Mouse (Mus musculus): ENCODE measurements around the gene Mcu.

Gene Mcu

GRCm38 (mm10) chr10:59532256-59532655, 84.2 kb downstream of the Mcu start:
- no peak for DNase-seq (ENCODE audit: low spot score)

- DNase-seq (ENCODE audit: low spot score) = no peak
Observed at GRCm38 (mm10) chr10:59527819-59528218, 88.7 kb downstream of the Mcu start.

DNA sequence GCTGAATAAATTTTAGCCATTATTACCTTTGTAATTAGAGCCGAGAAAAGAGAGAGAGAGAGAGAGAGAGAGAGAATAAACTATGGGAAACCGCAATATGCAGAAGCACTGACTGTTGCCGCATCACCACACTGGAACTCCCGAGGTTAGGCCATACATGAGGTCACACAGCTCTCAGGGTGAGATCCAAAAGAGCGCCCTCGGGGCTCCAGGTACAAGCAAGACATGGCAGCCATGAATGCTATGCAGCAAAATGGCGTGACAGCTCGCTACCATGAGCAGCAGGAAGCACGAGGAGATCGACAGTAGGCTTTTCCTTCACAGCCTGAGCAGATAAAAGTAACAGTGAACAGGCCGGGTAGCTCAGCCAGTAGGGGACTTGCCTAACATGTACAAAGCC, 89.2 kb downstream of the Mcu start:
- no peak for DNase-seq (ENCODE audit: low spot score)

DNA sequence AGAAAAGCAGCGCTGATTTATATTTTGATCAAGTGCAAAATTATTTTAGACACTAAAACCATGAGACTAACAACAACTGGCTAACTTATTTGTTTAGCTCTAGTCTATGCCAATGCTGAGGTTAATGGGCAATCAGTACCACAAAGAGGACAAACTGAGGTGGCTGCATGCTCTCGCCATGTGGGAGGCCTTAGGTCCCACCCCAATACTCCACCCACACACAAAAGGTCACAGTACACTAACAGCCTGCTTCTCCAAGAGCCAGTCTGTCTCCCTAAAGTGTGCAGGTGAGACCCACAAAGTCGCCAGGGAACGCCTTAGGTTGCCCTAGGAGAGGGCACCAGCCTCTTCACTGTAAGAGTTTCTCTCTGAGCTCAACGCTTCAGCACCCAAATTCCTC, 91.8 kb downstream of the Mcu start:
- DNase-seq (ENCODE audit: low spot score) = no peak

DNA sequence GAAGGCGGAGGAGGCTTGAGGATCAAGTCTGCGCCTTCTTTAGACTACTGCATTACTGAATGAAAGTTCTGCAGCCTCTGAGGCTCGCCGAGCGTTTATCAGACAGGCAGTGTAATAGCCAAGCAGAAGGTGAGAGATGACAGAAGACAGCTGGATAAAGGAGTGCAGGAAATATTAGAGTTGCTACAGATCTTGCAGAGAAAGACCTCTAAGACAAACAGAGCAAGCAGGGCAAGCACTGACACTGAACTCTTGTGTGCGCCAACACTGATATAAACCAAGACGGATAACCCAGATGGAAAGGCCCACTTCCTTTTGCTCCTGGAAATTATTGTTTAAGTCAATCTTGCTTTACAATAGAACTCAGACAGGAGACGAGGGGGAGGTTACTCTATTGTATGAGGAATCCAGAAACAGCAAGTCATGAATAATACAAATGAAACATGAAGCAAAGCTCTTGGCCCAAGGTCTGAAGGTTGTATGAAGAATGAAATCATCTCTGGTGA, 92.6 kb downstream of the Mcu start:
- no peak for DNase-seq (ENCODE audit: low spot score)

DNA sequence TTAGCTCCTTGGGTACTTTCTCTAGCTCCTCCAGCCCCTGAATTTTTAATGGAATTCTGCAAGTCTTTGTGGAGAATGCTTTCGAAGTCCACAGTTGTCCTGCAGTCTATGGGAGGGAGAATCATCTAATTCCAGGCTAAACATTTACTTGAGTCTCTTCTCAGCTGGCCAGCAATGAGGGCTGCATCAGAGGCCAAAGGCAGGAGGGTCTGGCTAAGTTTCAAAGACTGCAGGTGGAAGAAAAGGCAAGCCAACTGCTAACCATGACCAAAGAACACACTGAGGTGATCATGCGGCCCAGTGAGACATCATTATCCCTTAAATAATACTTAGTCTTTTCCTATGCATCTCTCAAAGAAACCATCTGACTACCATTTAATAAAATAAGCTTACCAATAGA, 95.8 kb downstream of the Mcu start:
- DNase-seq (ENCODE audit: low spot score) = no peak

DNA sequence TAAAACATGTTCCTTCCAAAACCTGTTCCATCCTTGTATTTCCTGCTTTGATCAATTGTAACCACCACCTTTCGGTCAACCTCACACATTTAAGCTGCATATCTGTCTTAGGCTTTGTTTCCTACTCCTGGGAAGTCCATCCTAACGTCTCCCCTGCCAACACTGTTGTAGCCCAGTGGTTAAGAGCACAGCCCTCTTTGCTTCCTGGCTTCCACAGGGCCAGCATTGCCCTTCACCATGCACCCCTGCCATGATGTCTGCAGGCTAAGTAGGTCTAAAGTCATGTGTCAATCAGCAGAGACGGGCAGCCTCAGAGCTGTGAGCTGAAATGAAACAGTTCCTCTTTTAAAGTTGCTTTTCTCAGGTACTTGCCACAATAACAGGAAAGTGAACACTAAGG, 97.1 kb downstream of the Mcu start:
- DNase-seq (ENCODE audit: low spot score) = no peak

DNA sequence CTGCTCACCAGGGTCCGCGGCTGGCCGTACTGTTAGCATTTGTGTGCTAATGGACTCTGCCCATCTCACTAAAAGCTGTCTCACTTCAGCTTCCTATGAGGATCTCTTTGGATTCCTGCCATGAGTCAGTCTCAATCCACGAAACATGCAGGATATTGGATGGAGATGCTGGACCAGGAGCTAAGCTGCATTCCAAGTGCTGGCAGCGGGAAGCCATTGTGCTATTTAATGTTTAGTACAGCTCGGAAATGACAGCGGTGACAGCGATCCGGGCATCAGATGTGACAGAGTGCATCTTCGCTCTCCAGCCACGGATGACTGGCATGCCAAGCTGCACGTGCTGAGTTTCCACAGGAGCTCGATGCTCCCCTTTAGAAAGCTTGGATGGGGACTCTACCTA, 99.3 kb downstream of the Mcu start:
- no peak for DNase-seq (ENCODE audit: low spot score)

DNA sequence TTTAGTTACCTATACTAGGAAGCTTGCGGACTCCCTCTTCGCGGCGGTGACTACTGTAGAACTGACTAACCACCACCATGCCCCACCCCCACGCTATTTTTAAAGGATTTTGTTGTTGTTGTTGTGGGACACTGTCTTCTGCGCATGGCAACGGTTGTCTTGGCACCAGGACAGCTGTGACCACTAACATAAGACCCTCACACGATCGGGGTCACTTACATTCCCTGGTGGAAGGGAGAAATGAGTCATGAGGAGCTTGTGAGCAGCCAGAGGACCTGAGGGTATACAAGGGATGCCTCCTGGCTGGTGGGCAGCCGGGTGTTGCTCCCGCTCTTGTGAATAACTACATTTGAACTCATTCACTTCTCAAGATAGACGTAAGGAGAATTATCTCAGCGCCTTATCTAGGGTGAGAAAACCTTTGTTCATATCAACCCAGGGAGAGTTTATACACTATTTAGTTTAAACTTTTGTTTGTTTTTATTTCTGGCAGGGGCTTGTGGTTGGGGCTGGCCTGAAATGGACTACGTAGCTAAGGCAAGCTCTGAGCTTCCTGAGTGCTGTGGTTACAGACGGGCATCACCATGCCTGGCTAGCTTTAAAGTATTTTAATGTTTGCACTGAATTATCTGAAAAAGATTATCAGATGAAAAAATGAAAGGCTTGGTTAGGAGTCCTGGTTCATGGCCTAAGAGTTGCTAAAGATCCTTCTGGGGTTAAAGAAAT, 101.6 kb downstream of the Mcu start:
- no peak for DNase-seq (ENCODE audit: low spot score)

DNA sequence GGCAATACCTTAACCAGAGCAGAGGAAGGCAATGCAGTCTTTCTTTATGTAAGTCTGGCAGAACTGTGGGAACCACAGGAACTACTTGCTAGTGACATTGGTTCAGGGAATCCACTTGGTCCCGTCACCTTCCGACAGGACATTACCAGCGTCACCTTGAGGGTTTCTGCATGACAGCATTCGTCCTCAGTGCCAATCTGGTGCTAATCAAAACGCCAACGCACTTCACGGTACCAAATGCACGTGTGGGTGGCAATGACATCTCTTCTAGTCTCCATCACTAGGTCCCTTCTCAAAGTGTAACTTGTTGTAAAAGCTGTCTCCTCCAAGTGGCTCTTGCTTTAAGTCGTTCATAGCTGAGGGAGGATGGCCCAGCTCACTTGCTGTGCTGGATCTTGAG, 104.3 kb downstream of the Mcu start:
- DNase-seq (ENCODE audit: low spot score) = peak; percentile 46

- DNase-seq (ENCODE audit: low spot score) = no peak
Observed at GRCm38 (mm10) chr10:59511427-59511963, 105.0 kb downstream of the Mcu start.

DNA sequence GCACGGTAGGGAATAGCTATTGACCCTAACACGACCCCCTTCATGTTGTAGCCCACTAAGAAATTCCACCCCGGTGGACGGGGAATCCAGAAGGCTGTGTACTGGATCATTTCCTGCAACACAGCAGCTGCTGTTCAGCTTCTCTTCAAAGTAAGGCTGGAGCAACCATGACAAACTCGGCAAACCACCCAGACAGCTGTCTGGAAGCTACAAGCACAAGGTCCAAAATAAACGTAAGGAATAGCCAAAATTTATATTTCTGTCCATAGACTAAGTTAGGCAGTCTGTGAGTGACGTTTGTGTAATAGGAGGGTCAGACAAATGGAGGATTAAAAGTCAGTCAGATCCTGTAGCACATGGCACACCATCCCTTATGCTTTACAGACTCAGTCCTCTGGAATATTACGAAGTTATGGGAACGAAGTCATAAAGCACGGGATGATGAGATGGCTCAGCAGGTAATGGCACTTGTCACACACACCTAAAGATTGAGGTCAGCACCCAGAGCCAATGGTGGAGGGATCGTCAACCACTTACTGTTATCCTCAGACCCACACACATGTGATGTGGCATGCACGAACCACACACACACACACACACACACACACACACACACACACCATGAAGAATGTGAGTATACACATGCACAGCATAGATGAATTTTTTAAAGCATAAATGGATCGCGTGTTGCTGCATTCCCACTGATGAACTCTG, 105.6 kb downstream of the Mcu start:
- DNase-seq (ENCODE audit: low spot score) = no peak

- no peak for DNase-seq (ENCODE audit: low spot score)
Observed at GRCm38 (mm10) chr10:59509197-59509596, 107.3 kb downstream of the Mcu start.

DNA sequence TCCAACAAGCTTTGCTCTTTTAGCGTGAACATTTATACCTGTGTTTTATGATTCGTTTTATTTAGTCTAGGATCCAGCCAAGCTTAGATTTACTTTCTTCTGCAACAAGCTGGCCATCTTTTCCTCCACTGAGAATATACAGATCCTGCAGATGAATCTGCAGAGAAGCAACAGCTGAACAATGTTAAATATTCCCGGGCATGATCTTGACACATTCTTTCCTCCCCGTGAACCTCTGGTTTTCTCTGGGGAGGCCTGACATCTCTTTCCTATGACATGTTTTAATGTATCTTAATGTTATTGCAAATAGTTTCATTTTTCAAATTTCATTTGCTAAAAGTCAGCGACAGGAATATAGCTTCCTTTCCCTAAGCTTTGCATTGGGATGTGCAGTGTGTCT, 109.8 kb downstream of the Mcu start:
- DNase-seq (ENCODE audit: low spot score) = no peak

DNA sequence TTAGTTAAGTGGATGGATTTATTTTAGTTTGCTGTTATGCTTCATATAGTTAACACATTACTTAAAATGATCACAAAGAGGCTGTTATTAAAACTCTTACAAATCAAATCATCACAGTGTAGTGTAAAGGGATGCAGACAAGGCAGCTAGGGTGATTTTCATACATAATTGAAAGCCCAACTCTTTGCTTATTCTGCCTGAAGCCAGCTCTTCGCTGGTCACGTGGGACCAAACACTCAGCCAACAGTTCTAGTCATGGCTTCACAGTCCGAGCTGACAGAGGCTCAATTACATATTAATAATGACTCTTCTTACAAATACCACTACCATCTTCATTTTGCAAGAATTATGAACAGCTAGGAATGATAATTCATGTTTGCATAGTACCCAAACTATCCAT, 112.2 kb downstream of the Mcu start:
- DNase-seq (ENCODE audit: low spot score) = no peak

GRCm38 (mm10) chr10:59503433-59504210, 112.9 kb downstream of the Mcu start:
- DNase-seq (ENCODE audit: low spot score) = peak; percentile 63

- DNase-seq (ENCODE audit: low spot score) = no peak
Observed at GRCm38 (mm10) chr10:59502381-59502780, 114.1 kb downstream of the Mcu start.

GRCm38 (mm10) chr10:59501761-59502160, 114.7 kb downstream of the Mcu start:
- no peak for DNase-seq (ENCODE audit: low spot score)

DNA sequence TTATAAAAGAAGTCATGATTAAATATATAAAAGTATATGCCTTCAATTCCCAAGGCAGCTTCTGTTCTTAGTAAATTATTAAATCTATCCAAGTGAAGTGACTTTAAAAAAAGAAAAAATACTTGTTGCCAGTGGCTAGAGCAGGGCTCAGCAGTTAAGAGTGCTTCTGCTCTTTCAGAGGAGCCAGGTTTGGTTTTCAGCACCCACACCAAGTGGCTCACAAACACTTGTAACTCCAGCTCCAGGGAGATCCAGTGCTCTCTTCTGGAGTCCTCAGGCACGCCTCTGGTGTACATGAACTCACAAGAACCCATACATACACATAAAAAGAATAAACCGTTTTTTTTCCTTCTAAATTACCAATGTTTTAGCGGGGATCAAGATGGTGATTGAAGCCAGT, 116.3 kb downstream of the Mcu start:
- DNase-seq (ENCODE audit: low spot score) = no peak

GRCm38 (mm10) chr10:59497019-59497418, 119.5 kb downstream of the Mcu start:
- no peak for DNase-seq (ENCODE audit: low spot score)

DNA sequence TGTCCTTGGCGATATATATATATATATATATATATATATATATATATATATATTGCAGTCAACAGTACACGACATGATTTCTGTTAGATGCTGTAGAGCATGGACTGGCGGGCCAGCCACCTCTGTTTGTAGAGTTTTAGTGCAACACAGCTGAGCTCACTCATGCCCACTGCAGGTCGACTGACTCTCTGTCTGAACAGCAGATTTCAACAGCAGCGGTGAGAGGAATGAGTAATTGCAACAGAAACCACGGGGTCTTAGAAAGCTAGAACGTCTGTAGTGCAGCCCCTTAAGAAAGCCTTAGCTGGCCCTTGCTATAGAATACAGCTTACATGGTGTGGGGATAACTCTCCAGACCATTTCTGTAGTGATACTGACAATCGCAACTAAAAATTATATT, 121.6 kb downstream of the Mcu start:
- no peak for DNase-seq (ENCODE audit: low spot score)

DNA sequence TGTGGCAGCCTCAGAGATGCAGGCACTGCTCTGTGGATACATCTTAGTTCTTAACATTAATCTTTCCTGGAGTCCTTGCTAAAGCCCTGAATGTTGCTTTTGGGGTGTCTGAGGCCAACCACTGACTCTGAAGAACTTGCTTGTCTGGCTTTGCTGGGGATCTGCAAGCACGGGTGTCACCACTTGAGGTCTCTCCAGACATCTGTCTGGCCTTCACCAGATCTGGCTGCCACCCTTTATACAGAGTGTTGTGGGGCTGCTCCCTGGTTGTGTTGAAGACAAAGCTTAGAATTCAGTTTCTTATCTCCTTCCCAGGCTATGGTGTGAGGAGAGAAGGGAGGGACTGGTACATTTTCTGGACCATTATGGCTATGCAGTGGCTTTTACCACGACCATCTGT, 122.4 kb downstream of the Mcu start:
- peak; percentile 38 for DNase-seq (ENCODE audit: low spot score)

- peak; percentile 27 for DNase-seq (ENCODE audit: low spot score)
Observed at GRCm38 (mm10) chr10:59490920-59491319, 125.6 kb downstream of the Mcu start.

Data from layer of hippocampus, adult 11-12 months (tissue).